Mouse (Mus musculus) neural tube, embryonic 11.5 days (tissue): ENCODE results near the gene Il11ra2. TPM values are rescaled to one million over a fixed set of nuclear protein-coding genes. Genes with fewer than 3 reads are reported as not detected.
"Not testable (repeated sequence)": the region's sequence is repeated elsewhere in the genome, so short reads cannot be mapped to it uniquely, and the experiment has no call there.

Experiments
- ATAC-seq: fragments of 200-750 bp; cut with Nextera tagmentation; 2 replicates; pipeline ENCODE4 v1.8.0; 2017; ENCODE audit warnings: moderate number of reproducible peaks, mild to moderate bottlenecking, moderate TSS enrichment, moderate library complexity; ENCODE audit not compliant: insufficient read depth, low FRiP score, low TSS enrichment
- DNase-seq: peaks from one replicate; pipeline ENCODE4 v3.0.0-alpha.2; 2015; ENCODE audit warnings: low spot score
- H3K27ac ChIP-seq: fragments of 300-500 bp; sonication (generic); 2 replicates; pipeline ENCODE4 v1.5.1; 2014; ENCODE audit warnings: low read depth, mild to moderate bottlenecking, low read length
- H3K27me3 ChIP-seq: fragments of 300-500 bp; sonication (generic); 2 replicates; pipeline ENCODE4 v1.6.1; 2014; ENCODE audit warnings: mild to moderate bottlenecking, low read length, mixed read lengths; ENCODE audit not compliant: control insufficient read depth, insufficient read depth
- H3K36me3 ChIP-seq: fragments of 300-500 bp; sonication (generic); 2 replicates; pipeline ENCODE4 v1.6.1; 2014; ENCODE audit warnings: mild to moderate bottlenecking, low read length, moderate library complexity, mixed read lengths; ENCODE audit not compliant: control insufficient read depth, insufficient read depth
- H3K4me1 ChIP-seq: fragments of 300-500 bp; sonication (generic); 2 replicates; pipeline ENCODE4 v1.6.1; 2014; ENCODE audit warnings: low read length, mixed read lengths; ENCODE audit not compliant: control insufficient read depth, insufficient read depth
- H3K4me2 ChIP-seq: fragments of 300-500 bp; sonication (generic); 2 replicates; pipeline ENCODE4 v1.6.1; 2014; ENCODE audit warnings: low read depth, mild to moderate bottlenecking, moderate library complexity
- H3K4me3 ChIP-seq: fragments of 300-500 bp; sonication (generic); 2 replicates; pipeline ENCODE4 v1.5.1; 2014; ENCODE audit warnings: low read depth, low read length
- H3K9ac ChIP-seq: fragments of 300-500 bp; sonication (generic); 2 replicates; pipeline ENCODE4 v1.6.1; 2014; ENCODE audit warnings: mild to moderate bottlenecking, low read length
- H3K9me3 ChIP-seq: fragments of 300-500 bp; sonication (generic); 2 replicates; pipeline ENCODE4 v1.6.1; 2016; ENCODE audit warnings: low read length; ENCODE audit not compliant: control insufficient read depth
- WGBS: fragments of 180-500 bp; shearing (Covaris S2); extraction: QIAGEN DNeasy Blood & Tissue Kit; methylation state at CpG from one replicate; pipeline ENCODE4 v1.1.7; 2014; 5-methylcytosine and 5-hydroxymethylcytosine counted together
- polyA plus RNA-seq: library from polyadenylated mRNA; unstranded; fragments of >200 nt; fragmentation: Nextera tagmentation; extraction: Ambion mirVana; gene quantifications from 2 replicates; pipeline ENCODE4 v1.2.1, GENCODE M21; 2014

Gene Il11ra2
- polyA plus RNA-seq, 1 experiment from 2014 or later: not detected

GRCm38 (mm10) chr4:42611895-42612294 lies 49.8 kb downstream of the Il11ra2 start, which contains the start of gene Gm10591:
Gene Gm10591 (plus strand): TSS chr4:42612195.
- H3K4me3 ChIP-seq, H3K4me1 ChIP-seq, H3K4me2 ChIP-seq, H3K27ac ChIP-seq, H3K36me3 ChIP-seq, H3K9ac ChIP-seq, H3K27me3 ChIP-seq, DNase-seq, H3K9me3 ChIP-seq, ATAC-seq: not testable (repeated sequence)
- no CpG with 5 or more reads among the region's 5 CpGs for WGBS

Other genes with a start within 250 kb of the Il11ra2 start
- gene Gm21586, start 222.5 kb downstream of the Il11ra2 start, polyA plus RNA-seq: not detected in 2 replicates
- 0.13 TPM in 1 of 2 replicates, not detected in the other for gene Gm2163, start 195.1 kb downstream of the Il11ra2 start, polyA plus RNA-seq
- 0.16 TPM in 1 of 2 replicates, not detected in the other for gene Fam205a2, start 133.7 kb downstream of the Il11ra2 start, polyA plus RNA-seq
- not detected in 2 replicates for gene Gm10591, start 49.7 kb downstream of the Il11ra2 start, polyA plus RNA-seq
- not detected in 2 replicates for gene Gm2564, start 32.2 kb downstream of the Il11ra2 start, polyA plus RNA-seq
- gene Ccl27b, start 6.6 kb downstream of the Il11ra2 start, polyA plus RNA-seq: not detected in 2 replicates
- 1.2 TPM in 1 of 2 replicates, not detected in the other for gene 4930578G10Rik, start 73.7 kb upstream of the Il11ra2 start, polyA plus RNA-seq
- not detected in 2 replicates for gene Ccl19, start 94.7 kb upstream of the Il11ra2 start, polyA plus RNA-seq
- 0.97 and 1.0 TPM in 2 replicates for gene Ccl21a, start 112.1 kb upstream of the Il11ra2 start, polyA plus RNA-seq
- gene Fam205a1, start 192.0 kb upstream of the Il11ra2 start, polyA plus RNA-seq: 0.15 TPM in 1 of 2 replicates, not detected in the other
- 0.69 and 0.73 TPM in 2 replicates for gene Gm12394, start 194.9 kb upstream of the Il11ra2 start, polyA plus RNA-seq
- gene Fam205c, start 212.3 kb upstream of the Il11ra2 start, polyA plus RNA-seq: 0.55 and 1.4 TPM in 2 replicates